Mouse (Mus musculus): ENCODE measurements around the gene Papss2.
"Not testable (repeated sequence)": the region's sequence is repeated elsewhere in the genome, so short reads cannot be mapped to it uniquely, and the experiment has no call there.

Papss2 gene

DNA sequence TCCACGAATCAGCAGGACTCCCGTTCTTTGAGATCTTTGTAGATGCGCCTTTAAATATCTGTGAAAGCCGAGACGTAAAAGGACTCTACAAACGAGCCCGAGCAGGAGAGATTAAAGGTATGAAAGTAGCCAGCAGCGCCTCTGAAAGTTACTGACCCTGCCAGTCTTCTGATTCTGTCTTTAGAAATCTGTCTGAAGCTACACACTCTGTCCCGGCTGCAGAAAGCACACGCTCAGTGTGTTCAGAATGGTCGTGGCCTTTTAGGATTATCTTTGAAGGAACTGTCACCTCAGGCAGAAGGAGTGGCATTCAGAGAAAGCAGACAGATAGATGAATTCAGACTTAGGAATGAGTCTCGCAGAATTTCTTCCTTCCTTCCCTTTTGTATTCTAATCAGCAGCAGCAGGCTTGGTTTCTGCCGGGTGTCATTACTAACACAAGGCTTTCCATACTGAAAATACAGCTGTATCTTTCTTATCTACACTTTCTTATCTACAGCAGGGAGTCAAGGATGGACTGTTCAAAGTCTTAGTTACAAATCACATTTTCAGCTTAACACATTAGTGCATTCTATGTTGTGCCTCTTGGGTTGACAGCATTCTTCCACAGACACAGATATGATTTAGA, 42.8 kb downstream of the Papss2 start:
- no peak for DNase-seq (ENCODE audit: low read depth, low spot score)

DNA sequence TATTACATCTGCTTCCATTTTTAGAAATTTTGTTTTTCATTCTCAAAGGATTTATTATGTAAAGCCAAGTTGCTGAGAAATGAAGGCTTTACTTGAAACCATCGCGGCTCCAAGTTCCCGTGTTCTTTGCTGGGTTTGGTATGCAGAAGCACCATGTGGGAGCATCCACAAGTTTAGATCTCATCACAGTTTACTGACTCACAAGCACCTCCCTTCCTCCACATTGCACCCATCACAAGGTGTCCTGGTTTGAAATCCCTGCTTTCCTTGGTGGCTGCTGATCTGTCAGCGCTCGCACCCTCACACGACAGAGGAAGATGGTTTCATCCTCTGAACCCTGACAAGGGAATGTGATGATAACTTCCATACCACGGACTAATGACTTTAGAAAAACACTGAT, 45.9 kb downstream of the Papss2 start:
- no peak for DNase-seq (ENCODE audit: low read depth, low spot score)

DNA sequence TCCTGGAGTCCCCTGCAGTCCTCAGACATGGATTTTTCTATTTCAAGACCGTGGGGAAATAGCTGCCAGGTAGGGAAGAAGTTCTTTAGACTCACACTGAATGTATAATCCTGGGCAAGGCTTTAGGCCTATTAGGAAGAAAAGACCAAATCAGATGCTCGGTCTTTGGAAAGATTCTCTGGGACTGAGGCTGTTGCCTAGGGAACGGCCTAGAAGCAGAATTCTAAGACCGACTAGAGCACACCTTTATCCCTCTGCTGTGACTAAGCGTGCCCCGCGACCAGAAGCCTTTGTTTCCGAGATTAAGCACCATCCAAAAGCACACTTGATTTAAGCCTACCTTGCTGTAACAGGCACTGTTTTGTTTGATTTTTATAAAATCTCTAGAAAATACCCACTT, 46.4 kb downstream of the Papss2 start:
- DNase-seq (ENCODE audit: low read depth, low spot score), result no peak

DNA sequence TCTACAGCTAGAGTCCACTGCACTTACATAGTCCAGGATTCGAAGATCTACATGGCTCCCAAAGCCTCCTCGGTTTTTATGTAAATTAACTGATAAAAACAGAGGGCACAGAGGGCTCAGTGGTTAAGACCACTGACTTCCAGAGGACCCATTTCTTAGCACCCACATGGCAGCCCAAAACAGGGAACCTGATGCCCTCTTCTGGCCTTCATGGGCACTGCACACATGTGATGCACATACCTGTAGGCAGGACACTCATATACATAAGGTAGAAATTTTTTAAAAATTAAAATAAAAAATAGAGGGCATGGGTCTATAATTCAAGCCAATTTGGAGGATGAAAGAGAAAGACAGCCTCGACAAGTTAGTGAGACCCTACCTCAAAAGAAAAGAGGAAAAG, 48.1 kb downstream of the Papss2 start:
- no peak for DNase-seq (ENCODE audit: low read depth, low spot score)

DNA sequence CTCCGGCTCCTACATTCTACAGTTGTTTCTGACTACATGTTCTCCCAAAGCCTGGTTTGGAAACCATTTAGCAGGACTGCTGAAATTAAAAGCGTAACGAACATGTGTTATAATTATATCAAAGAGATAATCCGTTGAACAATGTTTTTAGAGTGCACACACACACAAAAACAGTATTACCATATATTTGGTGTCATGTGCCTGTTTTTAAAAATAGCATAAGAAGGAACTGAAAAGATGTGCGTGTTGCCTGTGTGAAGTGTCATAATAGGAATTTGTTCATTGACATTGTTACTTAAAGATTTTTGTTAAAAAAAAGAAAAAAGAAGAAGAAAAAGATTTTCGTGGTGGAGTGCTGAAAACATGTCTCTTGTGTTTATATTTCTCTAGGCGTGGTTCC, 50.3 kb downstream of the Papss2 start:
- no peak for DNase-seq (ENCODE audit: low read depth, low spot score)

DNA sequence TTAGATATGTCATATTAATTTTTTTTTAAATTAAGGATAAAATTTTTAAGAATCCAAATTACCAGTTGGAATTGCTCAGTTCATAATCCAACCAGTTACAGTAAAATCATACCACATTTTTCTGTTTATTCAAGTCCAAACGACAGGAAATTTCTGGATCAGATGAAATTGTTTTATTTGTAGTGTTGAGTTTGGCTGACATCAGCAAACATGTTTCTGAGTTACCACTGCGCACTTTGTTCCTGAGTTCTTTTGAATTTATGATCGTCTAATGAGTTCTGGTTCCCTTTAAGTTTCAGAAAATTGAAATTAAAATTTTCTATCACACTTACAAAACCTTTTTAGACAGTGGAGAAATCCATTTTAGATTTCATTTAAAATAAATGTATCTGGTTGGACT, 50.8 kb downstream of the Papss2 start:
- DNase-seq (ENCODE audit: low read depth, low spot score), result no peak

DNA sequence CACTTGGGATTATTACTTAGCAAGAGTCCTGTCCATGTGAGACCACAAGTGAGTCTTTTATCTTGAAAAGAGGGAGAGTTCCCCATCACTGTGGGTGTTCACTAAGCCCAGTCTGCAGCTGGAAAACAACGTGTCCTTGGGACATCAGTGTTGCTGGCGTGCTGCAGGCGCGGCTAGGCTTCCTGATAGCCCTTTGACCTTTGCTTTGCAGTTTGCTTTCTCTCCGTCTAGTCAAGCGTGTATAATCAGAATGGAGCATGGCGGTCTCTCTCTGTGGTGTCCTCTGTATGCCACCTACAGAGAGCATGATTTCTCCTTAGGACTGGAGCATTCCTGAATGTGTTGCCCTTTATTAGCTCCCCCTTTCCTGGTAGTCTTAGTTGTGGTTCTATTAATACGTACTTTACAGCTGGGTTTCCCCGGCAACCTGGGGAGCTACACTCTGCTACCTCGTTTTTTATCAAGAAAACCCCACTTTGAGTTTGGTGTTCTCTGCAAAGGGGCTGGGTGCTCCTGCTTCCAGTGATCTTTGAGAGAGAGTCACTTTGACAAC, 52.5 kb downstream of the Papss2 start:
- DNase-seq (ENCODE audit: low read depth, low spot score), result no peak

DNA sequence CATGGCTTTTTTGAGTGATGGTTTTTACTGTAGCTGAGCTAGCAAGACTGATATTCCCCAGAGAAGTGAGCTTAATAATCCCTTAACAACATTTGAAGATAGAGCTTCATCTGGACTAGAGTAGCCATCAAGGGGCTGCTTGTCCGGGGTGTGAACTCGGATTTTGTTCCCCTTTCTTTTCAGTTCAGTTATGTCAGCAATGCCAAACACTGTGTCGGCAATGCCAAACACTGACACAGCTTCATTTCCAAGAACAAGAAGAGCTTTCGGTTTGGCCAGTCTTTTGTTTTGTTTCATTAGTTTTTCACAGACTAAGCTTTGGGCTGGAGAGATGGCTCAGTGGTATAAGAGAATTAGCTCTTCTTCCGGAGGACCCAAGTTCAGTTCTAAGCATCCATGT, 55.5 kb downstream of the Papss2 start:
- DNase-seq (ENCODE audit: low read depth, low spot score), result no peak

DNA sequence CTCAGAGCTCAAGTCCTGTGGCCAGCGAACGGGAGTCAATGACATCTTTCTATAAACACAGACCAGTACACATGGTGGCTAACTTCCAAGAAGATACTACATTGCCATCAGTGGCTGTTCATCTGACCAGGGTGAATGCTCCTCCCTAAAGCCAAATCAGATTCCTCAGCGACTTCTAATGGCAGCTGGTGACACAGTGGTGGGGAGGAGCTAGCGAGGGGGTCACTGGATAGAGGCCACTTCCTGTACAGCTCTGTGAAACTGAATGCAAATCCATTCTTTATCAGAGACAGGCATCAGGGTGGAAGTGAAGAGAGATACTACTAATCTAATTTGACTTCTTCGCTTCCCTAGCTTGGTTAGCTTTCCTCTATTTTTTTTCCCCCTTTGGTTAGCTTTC, 57.5 kb downstream of the Papss2 start:
- DNase-seq (ENCODE audit: low read depth, low spot score), result no peak

DNA sequence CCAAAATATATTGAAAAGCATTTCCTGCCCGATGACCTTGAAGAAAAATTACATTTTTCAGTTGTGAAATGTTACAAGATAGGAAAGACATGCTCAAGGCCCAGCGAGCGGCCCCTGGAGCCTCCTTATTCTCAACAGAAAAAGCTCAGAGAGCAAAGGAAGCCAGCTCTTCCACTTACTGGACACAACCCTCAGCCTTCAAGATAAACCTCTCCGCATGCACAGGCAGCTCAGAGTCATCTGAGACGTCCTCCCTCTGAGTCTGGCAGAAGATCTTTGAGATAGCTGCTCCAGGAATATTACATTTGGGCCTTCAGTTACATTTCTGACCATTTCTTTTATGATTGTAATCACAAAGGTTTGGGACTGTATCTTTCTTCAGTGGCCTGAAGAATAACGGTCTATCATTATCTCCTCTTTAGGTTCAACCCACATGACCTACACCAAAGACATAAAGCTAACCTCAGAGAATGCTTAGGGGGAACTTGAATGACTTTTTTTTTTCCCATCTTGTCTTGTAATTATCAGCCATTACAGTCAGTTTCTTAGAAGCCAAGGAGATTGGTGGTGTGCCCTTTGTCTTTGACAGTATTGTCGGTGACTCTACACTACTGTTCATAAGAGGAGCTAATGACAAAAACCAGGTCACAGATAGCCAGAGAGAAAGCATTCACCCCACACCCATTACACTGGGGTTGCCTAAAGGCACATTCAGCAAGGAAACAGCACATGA, 58.2 kb downstream of the Papss2 start:
- no peak for DNase-seq (ENCODE audit: low read depth, low spot score)

DNA sequence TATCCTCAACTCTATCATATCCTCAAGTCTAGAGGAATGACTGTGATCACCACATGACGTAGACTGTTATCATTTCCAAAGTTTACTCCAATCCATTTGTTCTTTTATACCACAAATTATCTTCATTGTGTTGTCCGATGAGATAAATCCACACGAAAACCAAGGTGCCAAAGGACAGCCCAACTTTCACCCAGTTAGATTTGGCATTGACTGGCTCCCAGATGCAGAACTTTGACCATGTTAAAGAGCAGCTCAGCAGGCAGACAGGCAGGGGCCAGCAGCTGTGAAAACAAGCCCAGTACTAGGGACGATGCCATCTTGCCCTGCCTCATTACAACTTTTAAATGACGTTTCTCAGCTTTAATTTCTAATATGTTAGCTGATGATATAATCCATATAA, 63.8 kb downstream of the Papss2 start:
- DNase-seq (ENCODE audit: low read depth, low spot score), result no peak

DNA sequence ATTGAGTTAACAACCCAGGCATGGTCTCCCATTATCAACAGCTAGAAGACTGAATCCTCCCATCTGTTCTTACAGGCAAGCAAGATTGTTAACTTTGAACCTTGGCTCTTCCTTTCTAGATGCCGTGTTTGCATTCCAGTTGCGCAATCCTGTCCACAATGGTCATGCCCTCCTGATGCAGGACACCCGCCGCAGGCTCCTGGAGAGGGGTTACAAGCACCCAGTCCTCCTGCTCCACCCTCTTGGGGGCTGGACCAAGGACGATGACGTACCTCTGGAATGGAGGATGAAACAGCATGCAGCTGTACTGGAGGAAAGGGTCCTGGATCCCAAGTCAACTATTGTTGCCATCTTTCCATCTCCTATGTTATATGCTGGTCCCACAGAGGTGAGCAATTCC, 67.3 kb downstream of the Papss2 start:
- no peak for DNase-seq (ENCODE audit: low read depth, low spot score)

DNA sequence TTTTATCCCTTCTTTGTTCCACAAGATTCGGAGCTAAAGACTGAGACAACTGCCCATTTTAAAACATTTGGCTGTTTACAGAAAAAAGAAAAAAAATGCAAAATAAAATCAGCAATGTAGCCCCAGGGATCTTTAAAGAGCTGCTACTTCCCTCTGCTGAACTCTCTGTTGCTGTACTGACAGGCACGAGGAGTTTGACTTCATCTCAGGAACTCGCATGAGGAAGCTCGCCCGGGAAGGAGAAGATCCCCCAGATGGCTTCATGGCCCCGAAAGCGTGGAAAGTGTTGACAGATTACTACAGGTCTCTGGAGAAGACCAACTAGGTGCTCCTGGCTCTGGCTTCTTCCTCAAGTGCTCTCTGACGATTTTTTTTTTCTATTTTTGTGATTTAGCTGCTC, 69.7 kb downstream of the Papss2 start:
- DNase-seq (ENCODE audit: low read depth, low spot score), result no peak

DNA sequence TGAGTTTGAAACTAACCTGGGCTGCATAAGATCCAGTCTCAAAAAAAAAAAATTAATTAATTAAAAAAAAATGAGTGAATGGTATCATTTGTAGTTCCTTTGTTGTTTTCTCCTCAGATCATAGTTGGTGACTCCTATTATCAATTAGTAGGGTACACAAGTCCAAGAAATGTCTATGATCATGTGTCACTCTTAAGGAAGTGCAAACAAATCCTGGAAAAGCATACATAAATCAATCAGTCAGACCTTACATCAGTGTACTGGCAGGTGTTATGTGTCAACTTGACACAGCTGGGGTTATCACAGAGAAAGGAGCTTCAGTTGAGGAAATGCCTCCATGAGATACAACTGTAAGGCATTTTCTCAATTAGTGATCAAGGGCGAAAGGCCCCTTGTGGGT, 72.2 kb downstream of the Papss2 start:
- DNase-seq (ENCODE audit: low read depth, low spot score), result not testable (repeated sequence)

DNA sequence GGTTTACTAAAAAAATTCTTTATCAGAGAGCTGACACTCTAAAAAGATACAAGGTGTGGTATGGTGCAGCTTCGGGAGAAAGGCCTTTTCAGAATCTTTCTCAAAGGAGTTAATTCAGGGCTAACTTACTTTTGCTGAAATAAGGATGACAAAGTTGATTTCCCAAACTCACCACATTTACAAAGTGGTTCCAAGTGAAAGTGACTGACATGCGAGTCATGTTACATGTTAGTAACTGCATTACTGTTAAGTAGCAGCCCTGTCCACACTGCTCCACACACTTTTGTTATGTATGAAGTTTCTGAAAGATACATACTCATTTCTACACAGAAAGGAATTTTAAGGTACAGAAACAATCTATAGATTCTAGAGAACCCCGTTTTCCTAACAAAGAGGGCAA, 80.2 kb downstream of the Papss2 start:
- no peak for DNase-seq (ENCODE audit: low read depth, low spot score)

DNA sequence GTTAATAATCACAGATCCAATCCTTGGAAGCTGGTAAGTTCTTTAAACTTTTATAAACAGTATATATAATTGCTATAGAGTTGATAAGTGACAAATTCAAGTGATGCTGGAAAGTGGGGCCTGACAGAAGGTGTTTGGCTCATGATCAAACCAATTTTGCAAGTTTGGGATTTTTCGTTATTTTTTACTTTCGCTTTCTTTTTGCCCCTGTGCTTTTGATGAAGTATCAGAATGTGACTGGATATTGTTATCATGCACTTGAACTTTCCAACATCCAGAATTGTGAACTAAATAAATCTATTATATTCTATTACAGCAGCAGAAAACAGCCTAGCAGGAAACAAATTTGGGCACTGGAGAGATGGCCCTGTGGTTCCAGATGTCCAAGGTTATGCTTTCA, 85.3 kb downstream of the Papss2 start:
- no peak for DNase-seq (ENCODE audit: low read depth, low spot score)

DNA sequence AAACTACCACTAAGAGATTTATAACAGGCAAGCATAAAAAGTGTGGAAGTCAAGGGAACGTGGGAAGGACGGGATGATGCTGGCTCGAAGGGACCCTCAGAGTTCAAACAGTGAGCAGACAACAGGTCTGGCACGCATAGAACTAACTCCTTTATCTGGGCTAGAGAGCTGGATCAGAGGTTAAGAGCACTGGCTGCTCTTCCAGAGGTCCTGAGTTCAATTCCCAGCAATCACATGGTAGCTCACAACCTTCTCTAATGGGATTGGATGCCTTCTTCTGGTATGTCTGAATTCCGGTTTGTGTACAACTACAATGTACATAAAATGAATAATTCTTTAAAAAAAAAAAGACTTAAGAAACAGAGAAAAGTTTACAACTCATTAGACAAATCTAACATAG, 87.5 kb downstream of the Papss2 start:
- DNase-seq (ENCODE audit: low read depth, low spot score), result no peak

DNA sequence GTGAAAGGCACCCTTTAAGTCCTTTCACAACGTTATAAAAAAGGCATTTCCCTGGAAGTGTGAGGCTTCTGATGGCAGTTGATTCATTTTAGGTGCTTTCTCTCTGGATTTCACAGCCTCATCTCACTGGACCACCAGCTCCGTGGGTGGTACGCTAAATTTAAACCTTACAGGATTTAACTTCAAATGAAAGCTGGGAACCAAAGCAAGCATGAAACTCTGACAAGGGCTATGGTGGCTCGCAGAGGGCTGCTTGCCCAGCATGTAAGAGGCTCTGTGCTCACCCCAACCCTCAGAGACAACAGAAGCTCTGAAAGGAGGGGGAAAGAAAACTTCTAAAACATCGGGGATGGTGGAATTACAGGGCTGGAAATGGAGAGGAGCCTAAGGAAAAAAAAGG, 92.1 kb downstream of the Papss2 start:
- no peak for DNase-seq (ENCODE audit: low read depth, low spot score)

DNA sequence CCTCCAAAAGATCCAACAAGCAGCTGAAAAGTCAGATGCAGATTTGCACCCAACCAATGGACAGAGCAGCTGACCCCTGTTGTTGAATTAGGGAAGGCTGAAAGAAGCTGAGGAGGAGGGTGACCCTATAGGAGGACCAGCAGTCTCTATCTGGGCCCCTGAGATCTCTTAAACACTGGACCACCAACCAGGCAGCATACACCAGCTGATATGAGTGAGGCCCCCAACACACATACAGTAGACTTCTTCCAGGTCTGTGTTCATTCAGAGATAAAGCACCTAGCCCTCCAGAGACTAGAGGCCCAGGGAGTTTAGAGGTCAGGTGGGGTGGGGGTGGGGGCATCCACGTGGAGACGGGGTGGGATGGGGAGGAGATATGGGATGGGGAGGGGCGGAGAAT, 92.6 kb downstream of the Papss2 start:
- not testable (repeated sequence) for DNase-seq (ENCODE audit: low read depth, low spot score)

DNA sequence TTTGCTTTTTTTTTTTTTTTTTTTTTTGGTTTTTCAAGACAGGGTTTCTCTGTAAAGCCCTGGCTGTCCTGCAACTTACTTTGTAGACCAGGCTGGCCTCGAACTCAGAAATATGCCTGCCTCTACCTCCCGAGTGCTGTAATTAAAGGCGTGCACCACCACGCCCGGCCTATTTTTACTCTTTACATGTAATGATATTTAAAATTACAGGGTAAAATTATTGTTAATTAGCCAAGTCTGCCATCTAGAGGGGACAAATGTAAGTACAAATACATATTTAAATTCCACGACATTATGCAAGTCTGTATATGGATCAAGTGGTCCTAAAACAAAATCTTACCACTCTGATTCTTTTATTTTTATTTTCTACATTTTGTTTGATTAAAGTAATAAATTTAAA, 94.1 kb downstream of the Papss2 start:
- DNase-seq (ENCODE audit: low read depth, low spot score), result peak; percentile 21

DNA sequence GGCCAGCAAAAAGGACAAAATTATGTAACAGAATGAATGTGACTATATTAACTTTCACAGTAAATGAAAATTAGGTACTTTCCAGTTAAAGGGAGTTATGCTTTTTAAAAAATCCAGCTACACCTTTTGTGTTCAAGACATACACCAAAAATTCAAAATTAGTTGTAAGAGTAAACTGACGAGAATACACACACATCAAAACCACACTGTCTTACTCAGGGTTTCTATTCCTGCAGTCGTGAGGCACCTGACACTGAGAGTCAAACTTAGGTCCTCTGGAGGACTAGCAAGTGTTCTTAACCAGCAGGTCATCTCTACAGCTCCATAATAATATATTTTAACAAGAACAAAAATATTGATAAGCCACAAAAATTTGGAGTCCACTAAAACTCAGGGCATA, 101.1 kb downstream of the Papss2 start:
- no peak for DNase-seq (ENCODE audit: low read depth, low spot score)

DNA sequence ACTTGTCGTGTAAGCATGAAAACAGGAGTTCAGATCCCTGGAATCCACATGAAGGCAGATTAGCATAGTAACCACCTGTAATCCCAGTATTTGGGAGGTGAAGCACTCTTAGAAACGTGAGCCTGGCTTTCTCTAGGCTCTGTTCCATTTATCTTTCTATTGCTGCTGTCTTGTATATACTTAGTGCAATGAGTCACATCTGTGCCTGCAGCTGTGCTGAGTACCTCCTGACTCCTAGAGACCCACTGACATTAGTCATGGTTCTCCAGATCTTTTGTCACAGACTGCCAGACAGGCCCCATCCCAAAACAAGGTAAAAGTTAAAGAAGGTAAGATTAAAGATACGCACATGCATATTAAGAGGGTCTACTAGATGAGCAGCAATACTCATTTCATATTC, 106.6 kb downstream of the Papss2 start:
- no peak for DNase-seq (ENCODE audit: low read depth, low spot score)

DNA sequence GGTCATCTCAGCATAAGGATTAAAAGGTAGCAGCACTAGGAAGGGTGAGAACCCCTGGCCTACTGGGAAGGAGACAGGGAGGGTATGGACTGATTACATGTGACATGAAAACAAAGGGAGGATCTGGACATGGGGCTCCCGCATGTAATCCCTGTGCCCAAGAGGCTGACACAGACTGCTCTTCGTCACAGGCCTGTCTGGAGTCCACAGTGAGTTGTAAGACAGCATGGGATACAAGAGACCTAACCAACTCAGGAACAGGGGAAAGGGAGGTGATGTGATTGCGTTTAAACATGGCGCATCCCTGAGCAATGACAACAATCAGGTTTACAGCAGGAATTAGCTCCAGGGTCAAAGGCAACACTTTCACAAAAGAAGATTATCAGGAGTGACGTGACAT, 113.4 kb downstream of the Papss2 start:
- DNase-seq (ENCODE audit: low read depth, low spot score), result no peak
